Mouse (Mus musculus) fat pad, adult 2 months (tissue): ENCODE results near the gene Wasf2.

ENCODE experiments used
- DNase-seq: peaks from one replicate; pipeline ENCODE4 v3.0.0-alpha.2; 2011; ENCODE audit warnings: low read depth, low spot score; ENCODE audit errors: extremely low read depth

The Wasf2 gene

GRCm38 (mm10) chr4:133233285-133233976 is 103.1 kb downstream of the Wasf2 start:
- no peak for DNase-seq

DNA sequence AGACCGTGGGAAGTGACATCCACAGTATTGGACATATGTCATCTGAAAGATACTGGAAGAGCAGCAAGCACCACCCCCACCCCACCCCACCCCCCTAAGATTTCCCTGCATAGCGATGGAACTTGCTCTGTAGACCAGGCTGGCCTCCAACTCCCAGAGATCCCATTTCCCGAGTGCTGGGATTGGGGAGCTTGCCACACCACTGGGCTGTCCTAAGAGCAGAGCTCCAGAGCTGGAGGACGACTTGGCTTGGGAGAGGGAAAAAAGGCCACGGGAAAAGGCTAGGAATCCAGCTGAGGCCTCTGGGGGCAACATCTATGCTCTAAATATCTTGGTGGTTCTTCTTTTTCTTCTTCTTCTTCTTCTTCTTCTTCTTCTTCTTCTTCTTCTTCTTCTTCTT is 104.5 kb downstream of the Wasf2 start:
- DNase-seq: no peak

GRCm38 (mm10) chr4:133235415-133235814 is 105.1 kb downstream of the Wasf2 start:
- DNase-seq: no peak

- no peak for DNase-seq
These were observed 107.6 kb downstream of the Wasf2 start for GRCm38 (mm10) chr4:133237911-133238310.

GRCm38 (mm10) chr4:133240490-133240921 is 110.2 kb downstream of the Wasf2 start, which contains the start of gene Map3k6:
Gene Map3k6 (plus strand): TSS chr4:133240818.
- no peak for DNase-seq

- DNase-seq: no peak
These were observed 110.9 kb downstream of the Wasf2 start for GRCm38 (mm10) chr4:133240934-133241908.

- DNase-seq: no peak
These were observed 111.6 kb downstream of the Wasf2 start for GRCm38 (mm10) chr4:133241910-133242309.

GRCm38 (mm10) chr4:133242710-133243109 is 112.4 kb downstream of the Wasf2 start:
- no peak for DNase-seq

DNA sequence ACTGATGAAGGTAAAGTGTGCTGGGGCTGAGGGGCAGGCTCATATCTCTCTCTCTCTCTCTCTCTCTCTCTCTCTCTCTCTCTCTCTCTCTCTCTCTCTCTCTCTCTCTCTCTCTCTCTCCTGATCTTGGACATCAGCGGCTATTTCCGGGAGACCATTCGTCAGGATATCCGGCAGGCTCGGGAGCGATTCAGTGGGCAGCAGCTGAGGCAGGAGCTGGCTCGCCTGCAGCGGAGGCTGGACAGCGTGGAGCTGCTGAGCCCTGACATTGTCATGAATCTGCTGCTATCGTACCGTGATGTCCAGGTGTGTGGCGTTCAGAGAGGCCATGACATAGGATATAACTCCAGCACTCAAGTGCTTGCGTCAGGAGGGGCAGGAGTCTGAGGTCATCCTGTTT is 113.2 kb downstream of the Wasf2 start:
- no peak for DNase-seq

DNA sequence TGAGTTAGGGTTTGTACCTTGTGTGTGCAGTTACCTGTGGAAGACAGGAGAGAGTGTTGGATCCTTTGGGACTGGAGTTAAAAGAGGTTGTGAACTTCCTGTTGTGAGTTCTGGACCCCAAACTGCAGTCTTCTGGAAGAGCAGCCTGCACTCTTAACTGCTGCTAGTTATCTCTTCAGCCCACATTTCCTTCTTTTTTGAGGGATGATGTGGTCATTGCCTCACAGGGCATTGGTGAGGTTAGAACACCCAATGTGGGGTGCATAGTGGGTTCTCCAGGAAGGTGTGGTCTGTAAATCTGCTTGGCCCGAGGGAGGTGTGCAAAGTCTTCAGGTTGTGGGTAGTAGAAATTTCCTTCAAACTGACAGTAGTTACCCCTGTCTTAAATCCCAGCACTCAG is 114.0 kb downstream of the Wasf2 start:
- no peak for DNase-seq

DNA sequence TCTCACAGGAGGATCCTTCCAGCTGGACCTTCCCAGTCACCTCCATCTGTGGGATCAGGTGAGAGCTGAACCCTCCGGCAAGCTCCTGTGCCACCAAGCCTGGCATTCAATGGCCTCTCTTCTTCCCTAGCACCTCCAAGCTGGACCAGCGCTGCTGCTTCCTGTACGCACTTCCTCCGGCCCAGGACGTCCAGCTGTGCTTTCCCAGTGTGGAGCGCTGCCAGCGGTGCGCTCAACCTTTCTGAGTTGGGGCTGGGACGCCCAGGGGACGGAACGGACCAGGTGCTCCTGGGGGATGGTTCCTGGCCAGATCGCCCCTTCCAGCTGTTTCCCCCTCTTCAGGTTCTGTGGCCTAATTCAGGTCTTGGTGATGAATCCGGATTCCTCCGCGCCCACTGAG is 116.8 kb downstream of the Wasf2 start:
- no peak for DNase-seq

- DNase-seq: no peak
These were observed 117.6 kb downstream of the Wasf2 start for GRCm38 (mm10) chr4:133247806-133248449.
